Mouse (Mus musculus) right cerebral cortex, adult 18-20 months (tissue): ENCODE measurements at regions not wholly inside any gene's neighbourhood (a gene's known extent, or its start where the extent isn't known, plus 50 kb on each side); places are given as distances from the start of the nearest gene placed in this dataset.
"Not testable (repeated sequence)": the region's sequence is repeated elsewhere in the genome, so short reads cannot be mapped to it uniquely, and the experiment has no call there.

ENCODE experiments used
- DNase-seq: peaks from one replicate; pipeline ENCODE4 v3.0.0; 2022; ENCODE audit warnings: mixed read lengths

DNA sequence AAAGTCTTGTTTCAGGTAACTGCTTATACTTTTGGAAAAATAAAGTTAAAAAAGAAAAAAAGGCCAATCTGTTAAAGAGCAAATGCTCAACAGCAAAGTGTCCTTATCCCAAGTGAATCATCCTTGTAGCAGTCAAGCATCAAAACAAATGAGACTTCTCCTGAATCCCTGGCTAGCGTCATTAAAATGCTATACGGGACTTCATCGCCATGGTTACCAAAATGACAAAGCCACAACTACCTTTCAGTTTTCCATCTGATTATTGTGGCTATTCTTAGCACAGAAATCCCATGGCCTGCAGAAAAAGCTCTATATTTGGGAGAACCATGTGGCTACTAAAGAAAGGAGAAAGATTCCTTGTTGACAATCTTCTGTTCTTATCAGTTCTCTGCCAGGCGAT is 322.7 kb downstream of the Arl4a start:
- DNase-seq: no peak

DNA sequence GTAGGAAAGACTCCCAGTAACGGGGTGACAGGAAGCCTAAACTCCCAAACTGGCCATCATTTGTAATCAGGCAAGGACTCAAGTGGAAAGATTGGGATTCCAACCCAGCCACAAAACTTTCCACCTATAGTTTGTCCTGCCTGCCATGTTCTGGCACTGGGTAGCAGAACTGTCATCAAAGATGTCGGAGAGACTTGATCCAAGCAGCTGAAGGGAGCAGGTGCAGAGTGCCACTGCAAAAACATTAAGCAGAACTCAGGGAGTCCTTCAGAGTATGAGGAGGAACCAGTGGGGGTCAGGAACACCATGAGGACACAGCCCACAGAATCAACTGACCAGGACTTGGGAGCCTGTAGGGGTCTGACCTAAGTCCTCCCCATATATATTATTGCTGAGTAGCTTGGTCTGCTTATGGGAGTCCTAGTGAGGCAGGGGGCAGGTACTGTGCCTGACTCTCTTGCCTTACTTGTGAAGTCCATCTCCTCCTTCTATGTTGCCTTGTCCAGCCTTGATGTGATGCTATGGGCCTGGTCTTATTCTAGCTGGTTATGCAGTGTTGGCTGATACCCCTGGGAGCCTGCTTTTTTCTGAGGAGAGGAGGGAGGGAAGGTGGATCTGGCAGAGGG is 323.5 kb downstream of the Arl4a start:
- DNase-seq: no peak

DNA sequence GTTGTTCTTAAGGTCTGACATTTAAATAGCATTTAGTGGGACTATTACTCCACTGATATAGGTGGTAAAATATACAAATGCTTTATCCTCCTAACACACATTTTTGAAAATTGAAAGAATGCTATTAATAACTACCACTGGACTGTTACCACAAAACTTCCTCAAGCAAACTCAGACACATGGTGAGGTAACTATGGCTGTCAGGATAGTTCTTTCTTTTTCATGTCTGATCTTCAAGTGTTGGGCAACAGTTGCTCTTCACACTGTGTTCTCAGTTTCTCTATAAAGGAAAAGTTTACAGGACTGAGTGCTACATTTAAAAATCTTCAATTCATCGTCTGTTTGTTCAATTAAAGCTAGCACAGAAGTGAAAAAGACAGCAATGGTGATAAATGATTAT is 326.0 kb downstream of the Arl4a start:
- no peak for DNase-seq

DNA sequence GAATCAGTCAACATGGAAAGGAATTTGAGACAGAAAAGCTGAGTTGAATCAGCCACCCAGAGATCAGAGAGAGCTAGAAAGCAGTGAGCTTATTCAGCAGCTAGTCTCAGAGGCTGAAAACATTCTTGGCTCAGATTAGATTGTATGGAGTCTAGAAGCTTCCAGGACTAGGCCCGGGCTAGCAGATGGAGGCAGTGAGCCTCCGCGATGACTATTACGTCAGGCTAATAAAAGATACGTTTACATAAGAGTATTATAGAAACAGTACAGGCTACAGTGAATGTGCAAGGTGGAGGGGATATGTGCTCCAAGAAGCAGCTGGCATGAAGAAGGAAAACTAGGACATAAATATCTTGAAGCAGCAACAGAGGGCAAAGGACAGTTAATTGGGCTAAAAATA is 328.0 kb downstream of the Arl4a start:
- DNase-seq: no peak

DNA sequence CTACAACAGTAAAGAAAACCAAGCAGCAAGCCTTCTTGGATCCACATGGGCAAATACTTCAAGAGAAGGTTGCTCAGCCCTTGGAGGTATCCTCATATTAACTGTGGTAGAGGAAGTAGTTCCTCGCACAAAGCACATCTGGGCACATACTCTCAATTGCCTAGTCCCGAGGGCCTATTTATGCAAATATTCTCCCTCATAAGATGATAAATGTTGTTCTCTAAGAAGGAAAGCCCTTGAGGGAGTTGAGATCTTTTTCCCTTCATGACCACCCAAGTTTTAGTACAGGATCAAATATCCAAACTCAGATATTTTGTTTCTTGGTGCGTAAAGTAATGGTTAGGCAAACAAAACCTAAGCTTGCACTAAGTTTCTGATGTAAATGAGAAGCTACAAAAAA is 340.6 kb downstream of the Arl4a start:
- DNase-seq: no peak

DNA sequence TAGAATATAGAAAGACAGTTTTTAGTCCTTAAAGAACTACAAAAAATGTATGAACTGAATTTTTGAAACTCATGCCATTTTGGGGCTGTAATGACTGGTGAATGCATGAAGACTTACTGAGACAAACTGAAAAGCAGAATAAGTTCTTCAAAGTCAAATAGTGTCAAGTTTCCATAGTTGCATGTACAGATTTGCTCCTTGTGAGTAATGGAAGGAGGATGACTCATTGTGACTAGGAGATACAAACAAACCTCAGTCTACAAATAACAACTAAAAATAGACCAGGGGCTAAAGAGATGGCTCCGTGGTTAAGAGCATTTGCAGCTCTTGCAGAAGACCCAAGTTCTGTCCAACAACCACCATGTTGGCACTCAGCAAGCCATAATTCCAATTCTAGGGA is 342.5 kb downstream of the Arl4a start:
- no peak for DNase-seq

DNA sequence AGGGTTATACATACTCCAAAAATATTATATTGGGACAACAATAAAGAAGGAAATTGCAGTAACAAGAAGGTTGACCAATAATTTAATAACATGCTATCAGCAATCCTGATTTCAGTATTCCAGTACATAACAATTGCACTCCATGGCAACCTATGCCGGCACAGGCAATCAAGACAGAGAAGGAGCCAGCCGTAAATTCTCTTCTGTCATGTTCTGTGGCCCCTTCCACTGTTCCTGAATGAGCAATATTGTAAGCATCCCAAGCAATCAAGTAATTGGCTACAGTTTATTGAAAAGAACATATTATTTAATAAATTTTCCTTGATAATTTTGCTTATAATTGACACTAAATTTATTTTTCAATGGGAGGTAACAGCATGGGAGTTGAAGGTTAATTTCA is 345.8 kb downstream of the Arl4a start:
- DNase-seq: no peak

DNA sequence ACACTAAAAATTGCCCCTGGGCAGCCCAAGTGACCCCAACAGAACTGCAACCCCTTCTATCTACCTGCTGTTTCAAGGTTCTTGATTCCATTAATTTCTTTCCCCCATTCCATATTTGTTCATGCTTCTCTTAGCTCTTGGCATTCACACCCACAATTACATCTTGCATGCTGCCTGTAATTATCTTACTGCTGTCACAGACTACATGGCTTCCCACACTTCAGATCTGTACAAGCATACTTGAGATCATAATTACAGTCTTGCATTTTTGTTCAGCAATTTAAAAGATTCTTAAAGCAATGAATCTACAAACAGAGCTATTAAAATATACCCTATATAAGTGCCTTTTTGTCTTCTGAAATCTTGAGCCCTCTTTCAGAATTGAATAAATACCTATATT is 352.4 kb downstream of the Arl4a start:
- no peak for DNase-seq

DNA sequence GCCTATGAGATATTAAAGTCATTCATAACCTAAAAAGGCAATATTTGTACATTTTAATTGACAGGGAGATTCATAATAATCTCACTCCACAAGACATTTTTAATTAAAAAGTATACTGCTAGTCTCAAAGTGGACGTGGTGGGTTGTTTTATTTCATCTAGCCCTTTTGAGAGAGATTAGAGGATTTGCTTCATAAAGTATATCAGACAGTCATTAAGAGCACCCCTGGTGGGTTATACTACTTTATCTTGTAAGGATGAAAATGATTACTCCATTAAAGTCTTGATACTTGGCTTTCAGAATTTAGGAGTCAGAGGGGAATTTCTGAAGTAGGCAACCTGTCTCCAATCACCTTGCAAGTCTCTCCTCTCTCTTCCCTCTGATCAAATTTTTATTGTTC is 355.7 kb downstream of the Arl4a start:
- no peak for DNase-seq

DNA sequence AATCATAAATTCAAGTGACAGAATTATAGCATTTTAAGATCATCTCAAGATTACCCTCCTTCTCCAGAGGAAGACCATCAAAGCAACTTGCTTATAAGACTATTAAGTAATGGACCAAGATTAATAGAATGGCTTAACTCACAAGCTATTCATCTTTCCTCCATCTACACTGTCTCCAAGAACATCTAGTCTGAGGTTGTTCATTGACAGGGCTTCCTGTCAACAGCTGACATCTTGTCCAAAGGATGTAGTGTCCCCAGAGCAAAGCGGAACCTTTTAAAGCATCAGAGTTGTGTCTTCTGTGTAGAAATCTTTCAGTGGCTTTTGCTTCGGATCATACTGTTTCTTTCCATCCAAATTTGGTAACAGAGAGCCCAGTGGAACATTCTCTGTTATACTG is 362.2 kb downstream of the Arl4a start:
- DNase-seq: no peak

DNA sequence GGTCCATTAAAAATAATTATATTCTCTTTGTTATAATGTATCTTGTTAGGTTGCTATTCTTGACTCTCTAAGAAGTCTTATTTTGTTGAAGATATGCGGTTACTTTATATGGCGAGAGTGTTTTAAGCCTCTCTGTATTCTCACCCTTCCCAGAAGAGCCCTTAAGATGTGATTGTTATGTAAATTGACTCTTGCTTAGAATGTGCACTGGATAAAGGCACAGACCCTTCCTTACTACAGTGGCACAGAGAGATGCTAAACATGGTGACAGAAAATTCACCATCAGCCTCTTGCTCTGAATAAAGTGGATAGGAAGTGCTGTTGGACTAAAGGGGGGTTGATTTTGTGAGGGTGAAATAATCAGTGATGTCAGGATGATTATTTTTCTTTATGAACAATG is 370.1 kb downstream of the Arl4a start:
- no peak for DNase-seq

DNA sequence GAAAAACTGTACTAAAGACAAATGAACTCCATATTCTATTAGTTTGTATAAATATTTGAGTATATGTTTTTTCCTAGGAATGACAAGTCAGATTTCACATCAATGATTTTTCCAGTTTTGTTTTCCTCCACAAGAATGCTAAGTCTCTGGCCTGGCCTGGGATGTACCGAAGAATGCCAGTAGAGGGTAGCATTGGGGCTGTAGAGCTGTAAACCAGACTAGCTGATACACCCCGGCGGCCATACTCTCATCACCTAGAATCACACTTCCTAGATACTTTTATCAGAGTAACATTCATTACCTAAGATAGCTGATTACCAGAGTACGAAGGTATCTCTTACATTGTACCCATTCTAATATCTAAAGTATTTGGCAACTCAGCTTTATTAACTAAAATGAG is 372.4 kb downstream of the Arl4a start:
- peak; percentile 53 for DNase-seq

DNA sequence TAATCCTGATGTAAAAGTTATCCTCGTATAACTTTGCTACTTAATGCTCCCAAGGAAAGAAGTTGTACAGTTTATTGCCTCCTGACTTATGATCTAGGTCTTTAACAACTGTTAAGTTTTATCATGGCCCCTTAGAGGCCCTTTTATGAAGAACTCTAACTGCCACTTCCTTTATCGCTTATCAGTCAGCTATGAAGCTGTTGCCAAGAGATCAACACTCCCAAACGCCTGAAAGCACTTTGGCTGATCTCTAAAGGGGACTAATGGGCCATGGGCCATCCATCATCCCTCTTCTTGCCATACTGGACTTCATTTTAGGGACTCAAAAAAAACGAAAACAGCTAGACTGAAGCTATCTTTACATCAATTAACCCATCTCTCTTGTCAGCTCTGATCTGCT is 377.4 kb downstream of the Arl4a start:
- DNase-seq: no peak

DNA sequence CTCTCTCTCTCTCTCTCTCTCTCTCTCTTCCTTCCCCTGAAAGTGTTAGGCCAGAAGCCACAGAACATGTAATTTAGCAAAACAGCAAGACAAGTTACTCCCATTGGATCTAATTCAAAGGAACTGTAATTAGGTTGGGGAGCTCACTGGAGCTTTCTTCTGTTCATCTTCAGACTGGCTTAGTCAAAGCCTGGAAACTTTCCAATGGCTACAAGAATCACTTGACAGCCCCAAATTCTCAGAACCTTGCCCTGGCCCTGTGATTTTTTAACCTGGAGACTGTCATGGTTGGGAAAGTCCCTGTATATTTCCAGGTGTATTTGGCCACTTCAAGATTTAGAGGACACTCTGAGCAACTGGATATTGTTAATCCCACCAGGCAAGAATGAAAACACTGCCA is 381.2 kb downstream of the Arl4a start:
- DNase-seq: no peak

DNA sequence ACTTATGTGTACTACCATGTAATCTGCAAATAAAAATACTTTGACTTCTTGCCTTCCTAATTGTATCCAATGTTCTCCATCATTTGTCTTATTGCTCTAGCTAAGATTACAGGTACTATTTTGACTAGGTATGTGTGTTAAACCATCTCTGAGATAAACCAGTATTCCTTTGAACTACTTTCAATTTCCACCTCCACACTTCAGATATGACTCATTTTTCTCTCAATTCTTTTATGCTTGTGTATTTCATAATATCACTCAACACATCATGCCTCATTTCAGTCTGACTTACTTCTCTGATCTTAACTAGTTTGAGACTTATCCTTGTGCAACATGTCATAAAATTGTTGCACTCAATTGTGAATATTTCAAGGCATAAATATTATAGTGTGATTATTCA is 388.9 kb downstream of the Arl4a start:
- DNase-seq: no peak

DNA sequence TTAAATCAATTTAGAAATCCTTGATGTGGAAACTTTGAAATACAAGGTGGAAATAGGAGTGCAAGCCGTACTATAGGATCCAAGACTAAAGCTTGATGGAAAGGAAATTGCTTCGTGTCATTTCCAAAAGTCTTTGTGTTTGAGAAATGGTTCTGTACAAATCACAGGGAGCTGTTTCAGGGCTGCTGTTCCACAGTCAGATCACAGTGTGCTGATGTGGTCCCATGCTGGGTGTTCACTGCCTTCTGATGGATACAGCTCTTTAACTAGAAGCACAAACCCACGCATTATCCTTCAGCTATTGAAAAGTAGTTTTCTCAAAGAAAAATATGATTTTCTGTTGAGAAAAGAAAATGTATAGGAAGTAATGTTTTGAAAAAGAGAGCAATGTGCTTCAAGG is 391.3 kb downstream of the Arl4a start:
- DNase-seq: no peak

DNA sequence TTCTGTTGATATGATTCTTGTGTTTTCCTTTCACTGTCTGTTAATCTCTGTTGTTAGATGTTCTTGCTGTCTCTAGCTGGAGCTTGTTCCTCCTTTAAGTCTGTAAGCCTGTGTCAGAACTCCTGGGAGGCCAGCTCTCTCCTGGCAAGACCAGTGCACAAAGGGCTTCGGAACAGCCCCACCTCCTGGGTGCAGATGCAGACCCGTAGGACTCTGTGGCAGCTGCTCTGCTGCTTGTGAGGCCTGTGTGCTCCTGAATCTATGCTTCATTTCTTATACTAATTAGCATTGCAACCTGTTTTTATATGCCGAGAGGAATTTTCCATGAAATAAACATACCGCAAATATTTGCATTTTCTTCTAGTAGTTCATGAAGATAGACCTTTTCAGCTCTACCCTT is 392.2 kb downstream of the Arl4a start:
- DNase-seq: no peak

DNA sequence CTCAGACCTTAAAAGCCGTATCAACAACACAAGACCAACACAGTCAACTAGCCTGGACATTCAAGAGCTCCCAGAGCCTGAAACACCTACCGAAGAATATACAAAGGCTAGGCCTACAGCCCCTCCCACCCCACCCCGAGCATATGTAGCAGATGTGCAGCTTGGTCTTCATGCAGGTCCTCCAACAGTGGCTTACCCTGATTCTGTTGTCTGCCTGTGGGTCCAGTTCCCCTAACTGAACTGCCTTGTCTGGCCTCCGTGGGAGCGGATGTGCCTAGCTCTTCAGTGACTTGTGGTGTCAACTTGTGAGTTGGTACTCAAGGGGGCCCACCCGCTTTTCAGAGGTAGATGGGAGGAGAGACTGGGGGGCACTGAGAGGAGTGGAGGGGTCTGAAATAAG is 398.6 kb downstream of the Arl4a start:
- DNase-seq: no peak

DNA sequence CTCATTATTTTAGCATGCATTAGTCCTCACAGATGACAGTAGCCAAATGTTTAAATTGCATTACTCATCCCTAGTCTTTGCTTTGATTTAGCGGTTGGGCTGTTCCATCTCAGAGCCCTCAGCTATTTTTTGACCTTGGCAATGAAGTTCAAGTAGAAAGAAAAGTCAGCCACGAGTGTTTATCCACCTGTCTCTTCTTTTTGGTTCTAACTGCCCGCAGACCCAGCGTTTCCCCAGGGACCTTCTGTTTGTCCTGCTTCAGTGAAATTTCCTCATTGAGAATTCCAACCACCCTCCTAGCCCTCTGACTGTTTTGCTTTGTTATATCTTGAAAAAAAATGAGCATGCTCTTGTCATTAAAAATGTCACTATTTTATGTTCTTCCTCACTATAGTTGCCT is 403.5 kb downstream of the Arl4a start:
- DNase-seq: no peak

DNA sequence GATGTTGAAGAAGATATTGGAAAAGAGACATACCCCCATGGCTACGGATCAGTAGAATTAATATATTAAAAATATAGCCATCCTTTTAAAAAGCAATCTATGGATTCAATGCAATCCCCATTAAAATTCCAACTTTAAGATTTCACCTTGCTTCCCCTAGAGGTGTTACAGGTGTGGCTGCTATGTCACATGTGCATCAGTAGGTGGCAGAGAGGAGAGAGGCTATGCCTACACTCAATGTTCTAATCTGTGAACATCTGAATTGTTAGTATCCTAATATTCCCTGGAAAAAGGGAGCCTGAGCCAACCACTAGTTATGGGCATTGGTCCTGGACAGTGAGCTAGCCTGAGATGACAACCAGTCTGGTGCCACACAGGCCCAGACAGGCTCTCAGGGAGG is 416.6 kb downstream of the Arl4a start:
- no peak for DNase-seq

DNA sequence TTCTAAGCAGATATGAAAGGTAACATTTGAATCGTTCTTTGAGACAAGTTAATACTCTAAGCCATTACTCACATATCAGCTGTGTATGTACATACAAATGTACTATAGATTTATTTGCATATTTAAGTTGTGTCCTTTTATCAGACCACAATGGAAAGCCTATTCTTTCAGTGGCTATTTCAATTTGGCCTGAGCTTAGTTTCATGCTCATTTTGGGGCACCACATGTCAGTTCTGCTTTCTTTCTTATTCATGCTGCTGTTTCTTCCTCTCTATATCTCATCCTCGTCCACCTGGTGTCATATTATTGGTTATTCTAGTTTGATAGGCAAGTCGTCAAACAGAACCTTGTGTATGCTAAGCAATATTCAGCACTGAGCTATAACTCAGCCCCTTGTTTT is 432.5 kb downstream of the Arl4a start:
- no peak for DNase-seq

DNA sequence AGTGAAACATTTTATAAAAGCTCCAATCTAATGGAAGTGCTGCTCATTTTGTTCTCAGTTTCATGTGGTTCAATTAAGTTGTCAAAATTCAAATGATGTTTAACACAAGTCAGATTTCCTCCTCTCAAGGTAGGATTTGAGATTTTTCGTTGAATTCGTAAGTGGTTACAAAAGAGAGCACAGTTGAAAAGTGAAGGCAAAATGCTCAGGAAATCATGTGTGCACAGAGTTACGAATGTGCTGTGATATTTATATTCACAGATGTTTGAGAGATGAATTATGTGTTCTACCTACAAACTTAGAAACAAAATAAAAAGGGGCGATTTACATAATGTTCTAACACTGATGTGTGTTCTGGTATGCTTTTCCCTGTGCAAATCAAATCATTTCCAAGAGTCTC is 433.1 kb downstream of the Arl4a start:
- DNase-seq: no peak

DNA sequence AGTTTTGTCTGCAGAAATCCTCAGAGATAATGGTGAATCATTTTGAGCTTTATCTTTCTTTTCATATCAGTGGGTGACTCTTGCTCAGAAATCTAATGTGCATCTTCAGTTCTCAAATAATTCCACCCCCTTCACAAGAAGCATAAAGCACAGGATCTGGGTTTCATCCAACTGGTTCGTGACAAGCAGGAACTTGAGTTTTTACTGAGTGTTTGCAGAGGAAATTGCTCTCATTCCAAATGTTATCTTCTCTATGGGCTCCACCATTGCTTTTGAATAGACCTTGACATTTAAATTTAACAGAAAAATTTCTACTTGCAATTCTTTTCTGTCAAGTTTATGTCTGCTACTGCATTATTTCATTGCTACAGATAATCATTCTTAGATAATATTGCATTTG is 443.1 kb downstream of the Arl4a start:
- peak; percentile 12 for DNase-seq

DNA sequence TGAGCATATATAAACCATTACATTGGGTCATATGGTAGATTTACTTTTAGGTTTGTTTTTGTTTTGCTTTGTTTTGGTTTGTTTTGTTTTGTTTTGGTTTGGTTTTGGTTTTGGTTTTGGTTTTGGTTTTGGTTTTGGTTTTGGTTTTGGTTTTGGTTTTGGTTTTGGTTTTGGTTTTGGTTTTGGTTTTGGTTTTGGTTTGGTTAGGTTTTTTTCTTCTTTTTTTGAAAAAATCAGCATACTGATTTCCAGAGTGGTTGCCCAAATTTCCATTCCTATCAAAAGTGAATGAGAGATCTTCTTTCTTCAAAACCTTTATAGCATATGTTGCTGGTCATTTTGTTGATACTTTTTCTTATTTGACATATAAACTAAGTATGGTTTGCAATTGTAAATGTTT is 444.0 kb downstream of the Arl4a start:
- DNase-seq: not testable (repeated sequence)

DNA sequence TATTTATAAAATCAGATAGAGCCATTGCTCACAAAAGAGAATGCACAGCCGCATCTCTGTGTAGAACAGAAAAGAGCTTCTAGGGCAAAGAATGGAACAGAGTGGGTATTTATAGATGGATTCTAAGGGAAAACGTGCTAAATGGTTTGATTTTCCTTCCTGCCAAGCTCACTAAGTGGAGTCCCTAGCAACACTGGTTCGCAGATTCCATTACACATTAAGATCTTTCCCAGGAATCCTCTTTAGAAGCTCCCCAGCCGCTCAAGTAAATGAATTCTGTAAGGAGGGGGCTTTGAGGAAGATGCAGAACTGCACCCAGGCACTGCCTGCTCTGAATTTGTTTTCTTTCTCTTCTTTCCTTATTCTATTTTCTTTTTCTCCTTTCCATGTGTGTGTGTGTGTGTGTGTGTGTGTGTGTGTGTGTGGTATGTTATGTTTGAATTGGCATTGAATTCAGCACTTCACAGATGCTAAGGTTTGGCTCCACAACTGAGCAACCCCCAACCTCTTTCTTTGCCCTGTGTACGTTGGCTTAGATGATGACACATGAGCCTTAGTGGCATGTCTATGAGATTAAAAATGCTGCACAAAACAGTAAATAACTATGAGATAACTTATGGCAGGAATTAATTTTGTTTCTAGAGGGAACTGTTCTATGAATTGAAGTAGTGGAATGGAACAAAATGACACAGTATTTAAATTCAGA is 450.5 kb downstream of the Arl4a start:
- no peak for DNase-seq
